Mouse (Mus musculus): ENCODE results near the gene Mapk8.

DNA sequence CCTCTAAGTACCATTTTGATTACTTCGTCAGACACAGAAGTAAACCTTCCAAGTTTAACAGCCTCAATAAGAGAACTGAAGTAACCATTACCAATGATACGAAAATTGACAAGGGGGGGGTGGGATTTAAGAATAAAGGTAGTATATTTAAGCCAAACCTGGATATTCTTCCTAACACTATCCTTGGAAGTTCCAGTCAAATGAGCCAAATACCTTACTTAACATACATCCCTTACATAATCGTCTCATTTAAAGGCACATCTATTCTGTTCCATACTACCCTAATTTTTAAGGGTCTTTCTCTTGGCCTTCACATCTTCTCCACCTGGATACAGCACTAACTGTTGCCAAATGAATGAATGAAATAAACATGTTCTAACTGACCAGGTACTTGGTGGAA is 996 bp downstream of the Mapk8 start:
- TF ChIP-seq CTCF (IDR thresholded peaks at IDR 0.05; ENCODE audit: low read depth), result no peak
- TF ChIP-seq EP300 (IDR thresholded peaks at IDR 0.05; ENCODE audit: low read depth), result no peak

Data from liver, embryonic 14.5 days (tissue).